Mouse (Mus musculus) ES-Bruce4 (cell line): ENCODE data around the gene Svs1.

Experiments
- CTCF ChIP-seq: IDR thresholded peaks from one replicate; pipeline ENCODE4 v1.8.1; 2011; ENCODE audit warnings: low read depth, low read length
- EP300 ChIP-seq: IDR thresholded peaks from 2 replicates; pipeline ENCODE4 v1.6.1; 2011; ENCODE audit warnings: low read depth, low read length; ENCODE audit not compliant: insufficient read depth
- POLR2A ChIP-seq: IDR thresholded peaks from one replicate; pipeline ENCODE4 v1.8.1; 2011; ENCODE audit warnings: low read length; ENCODE audit not compliant: insufficient read depth

DNA sequence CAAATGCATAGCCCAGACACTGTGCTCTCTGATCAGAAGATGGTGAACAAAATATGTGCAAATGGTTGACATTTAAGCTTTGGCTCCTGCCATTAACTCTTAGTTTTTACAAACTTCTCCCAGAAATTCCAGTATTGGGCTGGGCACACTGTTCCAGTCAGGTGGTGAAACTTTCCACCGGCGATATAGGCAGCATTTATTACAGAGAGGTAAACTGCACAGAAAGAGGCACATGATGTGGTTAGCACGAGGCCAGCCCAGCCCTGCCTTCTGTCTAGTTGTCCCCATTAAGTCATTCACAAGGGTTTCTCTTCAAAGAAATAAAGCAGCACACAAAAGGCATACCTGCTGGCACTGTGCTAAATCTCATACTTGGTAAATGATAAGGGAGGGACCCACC, 42.0 kb downstream of the Svs1 start:
- TF ChIP-seq CTCF (no peak), POLR2A (no peak), EP300 (no peak)
